Mouse (Mus musculus): ENCODE measurements around the gene Rps27a. TPM values are rescaled to one million over a fixed set of nuclear protein-coding genes. Genes with fewer than 3 reads are reported as not detected.
A peak's percentile ranks its signal among the peaks of the same experiment; 100 is the strongest.

Gene Rps27a
- polyA plus RNA-seq (2015; fragmentation: Nextera tagmentation; extraction: Ambion mirVana): 549 and 606 TPM in 2 replicates

DNA sequence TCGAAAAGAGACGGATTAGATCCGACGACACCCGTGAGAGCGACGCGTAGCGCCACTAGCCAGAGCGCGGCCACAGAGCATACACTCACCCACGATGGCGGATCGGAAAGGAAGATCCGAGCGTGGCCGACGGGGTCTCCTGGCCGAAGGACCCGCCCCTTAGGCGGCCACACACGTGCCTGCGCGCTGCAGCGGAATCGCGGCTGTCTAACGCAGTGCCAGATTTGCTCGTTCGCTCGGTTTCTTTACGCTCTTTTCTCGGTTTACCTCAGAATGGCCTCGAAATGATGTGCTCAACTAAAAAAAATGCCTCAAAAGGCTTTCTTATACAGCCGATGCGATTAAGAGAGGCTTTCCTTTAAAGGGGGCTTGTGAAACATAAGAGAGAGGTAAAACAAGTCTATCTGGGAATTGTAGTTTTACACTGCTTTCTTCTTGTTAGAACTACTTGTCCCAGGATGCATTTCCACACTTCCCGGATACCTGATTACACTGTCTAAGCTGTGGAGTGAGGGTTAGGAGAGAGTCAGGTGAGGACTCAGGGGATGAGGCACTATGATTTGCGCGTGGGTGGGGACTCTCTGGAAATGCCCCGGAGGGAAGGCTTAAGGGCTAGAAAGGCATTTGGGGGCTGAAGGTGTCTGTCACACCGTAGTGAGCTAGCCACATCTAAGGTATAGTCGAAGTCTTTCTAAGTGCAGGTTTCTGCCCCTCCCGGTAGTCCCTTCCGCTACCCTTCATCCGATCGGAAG lies at the start of gene Rps27a, which contains the start of gene Clhc1:
Rps27a (minus strand) TSS at position 358 of the 752 bp plus-strand sequence.
Clhc1 (plus strand) TSS at position 199 of the 752 bp plus-strand sequence.
- WGBS: under 1% methylated on average over 46 of the region's 46 CpGs
- Histone ChIP-seq H3K4me2 (peak within 1 kb of the TSS; percentile 76), H3K9me3 (replicated peaks) (no peaks in the 10 kb centered on the region), H3K36me3 (peaks cover 34% of the 10 kb centered on the region), H3K4me1 (replicated peaks) (peaks cover 14% of the 10 kb centered on the region), H3K27ac (peak within 1 kb of the TSS; percentile 87), H3K27me3 (no peaks in the 10 kb centered on the region), H3K4me3 (peak within 1 kb of the TSS; percentile 91), H3K9ac (peak within 1 kb of the TSS; percentile 93)
- peak; percentile 94 for ATAC-seq (replicated peaks; ENCODE audit: insufficient number of reproducible peaks, insufficient read depth, low FRiP score, low read depth)

DNA sequence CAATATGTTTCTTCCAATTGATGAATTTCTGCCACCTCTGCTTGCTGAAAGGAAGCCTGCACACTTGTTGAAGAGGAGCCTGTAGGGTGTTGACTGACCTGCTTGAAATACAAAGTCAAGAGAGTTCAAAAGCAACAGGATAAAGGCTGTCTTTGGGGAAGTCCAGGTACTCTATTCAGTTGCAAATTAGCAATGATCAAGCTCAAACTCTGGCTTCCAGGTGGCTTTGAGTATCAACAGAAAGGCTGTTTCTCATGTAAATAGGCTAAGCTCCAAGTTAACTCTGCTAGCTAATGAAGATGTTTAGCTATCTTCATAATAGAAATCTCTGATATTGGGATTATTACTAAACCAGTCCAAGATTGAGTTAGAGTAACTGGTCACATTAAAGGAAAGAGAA lies 49.2 kb upstream of the Rps27a start:
- Histone ChIP-seq H3K4me3 (no peak overlapping the region), H3K27ac (no peak overlapping the region), H3K9ac (no peak overlapping the region), H3K36me3 (no peaks in the 10 kb centered on the region), H3K4me2 (no peak overlapping the region), H3K27me3 (no peaks in the 10 kb centered on the region), H3K9me3 (replicated peaks) (no peaks in the 10 kb centered on the region), H3K4me1 (replicated peaks) (no peaks in the 10 kb centered on the region)
- ATAC-seq (replicated peaks; ENCODE audit: insufficient number of reproducible peaks, insufficient read depth, low FRiP score, low read depth): no peak

DNA sequence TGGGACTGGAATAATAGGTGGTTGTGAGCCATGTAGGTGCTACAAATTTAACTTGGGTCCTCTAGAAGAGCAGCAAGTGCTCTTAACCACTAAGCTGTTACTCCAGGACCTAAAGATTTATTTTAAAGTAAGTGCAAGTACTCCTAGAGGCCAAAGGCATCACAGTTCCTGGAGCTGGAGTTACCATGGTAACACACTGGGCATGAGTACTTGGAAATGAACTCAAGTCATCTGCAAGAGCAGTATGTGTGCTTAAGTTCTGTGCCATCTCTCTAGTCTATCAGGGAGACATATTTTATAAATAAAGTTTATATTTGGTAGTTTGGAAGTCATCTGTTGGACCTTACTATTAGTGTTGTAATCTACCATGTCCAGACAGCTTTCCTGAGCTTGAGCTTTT lies 47.3 kb upstream of the Rps27a start:
- Histone ChIP-seq H3K4me1 (replicated peaks) (no peaks in the 10 kb centered on the region), H3K36me3 (no peaks in the 10 kb centered on the region), H3K27me3 (no peaks in the 10 kb centered on the region), H3K27ac (no peak overlapping the region), H3K4me3 (no peak overlapping the region), H3K9me3 (replicated peaks) (no peaks in the 10 kb centered on the region), H3K9ac (no peak overlapping the region), H3K4me2 (no peak overlapping the region)
- ATAC-seq (replicated peaks; ENCODE audit: insufficient number of reproducible peaks, insufficient read depth, low FRiP score, low read depth): no peak

DNA sequence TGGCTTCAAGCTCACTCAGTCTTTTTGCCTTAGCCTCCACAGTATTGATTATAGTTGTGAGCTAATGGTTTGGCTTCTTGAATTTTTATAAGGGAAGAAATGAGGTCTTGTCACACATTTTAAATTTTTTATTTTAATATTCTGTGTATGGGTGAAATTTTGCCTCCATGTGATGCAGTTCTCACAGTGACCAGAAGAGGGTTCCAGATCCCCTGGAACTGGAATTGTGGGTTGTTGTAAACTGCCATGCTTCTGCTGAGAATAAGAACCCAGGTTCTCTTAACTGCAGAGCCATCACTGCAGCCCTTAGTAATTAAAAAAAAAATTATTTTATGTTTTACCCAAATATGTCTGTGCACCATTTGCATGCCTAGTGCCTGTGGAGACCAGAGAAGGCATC lies 31.7 kb upstream of the Rps27a start:
- H3K9me3 ChIP-seq (replicated peaks): no peaks in the 10 kb centered on the region
- H3K27me3 ChIP-seq: no peaks in the 10 kb centered on the region
- no peaks in the 10 kb centered on the region for H3K4me1 ChIP-seq (replicated peaks)
- no peak overlapping the region for H3K4me3 ChIP-seq
- ATAC-seq (replicated peaks; ENCODE audit: insufficient number of reproducible peaks, insufficient read depth, low FRiP score, low read depth): no peak
- no peak overlapping the region for H3K27ac ChIP-seq
- no peaks in the 10 kb centered on the region for H3K36me3 ChIP-seq
- no peak overlapping the region for H3K9ac ChIP-seq
- H3K4me2 ChIP-seq: no peak overlapping the region

DNA sequence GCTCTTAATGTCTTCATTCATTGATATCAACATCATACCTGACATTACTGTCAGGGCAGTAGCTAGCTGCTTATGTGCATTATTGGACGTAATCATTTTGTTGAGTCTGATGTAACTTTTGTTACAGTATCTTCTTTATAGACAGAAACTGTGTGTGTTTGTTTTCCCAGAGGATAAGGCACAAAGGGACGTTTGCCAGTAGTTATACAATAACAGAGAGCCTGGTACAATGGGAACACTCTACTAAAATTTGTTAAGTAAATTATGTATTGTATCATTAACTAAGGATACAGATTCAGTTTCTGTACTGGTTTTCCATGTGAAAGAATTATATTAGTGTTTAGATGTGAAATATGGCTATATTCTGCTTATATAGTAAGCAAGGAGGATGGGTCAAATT lies 24.7 kb upstream of the Rps27a start:
- Histone ChIP-seq H3K4me3 (no peak overlapping the region), H3K4me2 (no peak overlapping the region), H3K9me3 (replicated peaks) (no peaks in the 10 kb centered on the region), H3K27ac (no peak overlapping the region), H3K9ac (no peak overlapping the region), H3K4me1 (replicated peaks) (no peaks in the 10 kb centered on the region), H3K27me3 (no peaks in the 10 kb centered on the region), H3K36me3 (no peaks in the 10 kb centered on the region)
- no peak for ATAC-seq (replicated peaks; ENCODE audit: insufficient number of reproducible peaks, insufficient read depth, low FRiP score, low read depth)
- WGBS: 73% methylated on average over 2 of the region's 2 CpGs

DNA sequence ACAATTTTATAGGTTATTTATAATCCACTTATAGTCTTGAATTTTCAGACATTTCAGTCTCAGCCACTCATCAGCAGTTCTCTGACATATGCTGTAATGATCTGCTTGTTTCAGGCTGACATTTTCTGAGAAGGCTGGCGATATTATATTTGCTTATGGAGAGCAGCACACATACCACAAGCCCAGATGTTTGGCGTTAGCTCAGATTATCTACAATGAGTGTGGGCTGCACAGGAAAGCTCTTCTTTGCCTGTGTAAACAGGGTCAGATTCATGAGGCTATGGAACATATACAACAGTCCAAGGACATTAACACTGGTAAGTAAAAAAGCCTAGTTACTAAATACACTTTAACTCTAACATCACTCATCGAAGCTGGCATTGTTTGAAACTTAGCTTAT lies 23.6 kb upstream of the Rps27a start:
- Histone ChIP-seq H3K9ac (no peak overlapping the region), H3K27ac (no peak overlapping the region), H3K36me3 (no peaks in the 10 kb centered on the region), H3K4me1 (replicated peaks) (no peaks in the 10 kb centered on the region), H3K4me3 (no peak overlapping the region), H3K27me3 (no peaks in the 10 kb centered on the region), H3K4me2 (no peak overlapping the region), H3K9me3 (replicated peaks) (no peaks in the 10 kb centered on the region)
- ATAC-seq (replicated peaks; ENCODE audit: insufficient number of reproducible peaks, insufficient read depth, low FRiP score, low read depth): no peak
- 53% methylated on average over 3 of the region's 3 CpGs for WGBS

DNA sequence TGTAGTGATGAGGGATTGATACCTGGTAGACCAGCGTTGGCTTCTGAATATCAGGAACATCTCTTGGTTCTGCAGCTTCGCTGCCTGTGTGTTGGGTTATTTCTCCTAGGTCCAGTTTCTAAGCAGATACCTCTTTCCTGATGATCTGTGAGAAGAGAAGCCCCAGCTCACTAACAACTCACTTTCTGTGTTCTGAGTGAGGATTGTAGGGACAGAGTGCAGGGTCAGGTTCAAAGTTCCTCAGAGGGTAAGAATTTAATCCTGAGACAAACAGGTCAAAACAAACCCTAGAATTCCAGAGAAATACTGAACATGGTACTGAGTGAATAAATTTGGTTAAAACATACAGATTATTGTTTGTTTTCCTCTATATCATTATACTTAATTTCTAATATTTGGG lies 15.5 kb upstream of the Rps27a start:
- ATAC-seq (replicated peaks; ENCODE audit: insufficient number of reproducible peaks, insufficient read depth, low FRiP score, low read depth): no peak
- Histone ChIP-seq H3K36me3 (no peaks in the 10 kb centered on the region), H3K4me2 (no peak overlapping the region), H3K9ac (no peak overlapping the region), H3K4me3 (no peak overlapping the region), H3K27me3 (no peaks in the 10 kb centered on the region; the same call in 1 of the 2 replicates), H3K27ac (no peak overlapping the region), H3K4me1 (replicated peaks) (no peaks in the 10 kb centered on the region), H3K9me3 (replicated peaks) (no peaks in the 10 kb centered on the region)
- WGBS: 70% methylated on average over 2 of the region's 2 CpGs

DNA sequence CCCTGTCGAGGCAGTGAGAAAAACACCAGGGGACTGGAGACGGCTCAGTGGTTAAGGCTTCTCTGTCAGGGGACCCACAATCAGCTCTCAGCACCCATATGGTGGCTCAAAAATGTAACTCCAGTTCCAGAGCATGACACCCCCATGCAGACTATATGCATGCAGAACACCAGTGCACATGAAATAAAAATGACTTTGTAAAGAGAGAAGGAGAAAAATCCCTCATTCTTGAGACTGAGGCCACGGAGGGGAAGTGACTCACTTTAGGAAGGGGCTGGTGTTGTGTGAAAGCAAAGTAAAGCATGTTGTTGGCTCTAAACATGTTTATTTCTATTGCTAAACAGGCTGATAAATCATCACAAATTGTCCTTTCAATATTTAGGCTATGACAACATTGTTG lies 13.1 kb upstream of the Rps27a start:
- ATAC-seq (replicated peaks; ENCODE audit: insufficient number of reproducible peaks, insufficient read depth, low FRiP score, low read depth): no peak
- H3K9me3 ChIP-seq (replicated peaks): no peaks in the 10 kb centered on the region
- 80% methylated on average over 3 of the region's 3 CpGs for WGBS

DNA sequence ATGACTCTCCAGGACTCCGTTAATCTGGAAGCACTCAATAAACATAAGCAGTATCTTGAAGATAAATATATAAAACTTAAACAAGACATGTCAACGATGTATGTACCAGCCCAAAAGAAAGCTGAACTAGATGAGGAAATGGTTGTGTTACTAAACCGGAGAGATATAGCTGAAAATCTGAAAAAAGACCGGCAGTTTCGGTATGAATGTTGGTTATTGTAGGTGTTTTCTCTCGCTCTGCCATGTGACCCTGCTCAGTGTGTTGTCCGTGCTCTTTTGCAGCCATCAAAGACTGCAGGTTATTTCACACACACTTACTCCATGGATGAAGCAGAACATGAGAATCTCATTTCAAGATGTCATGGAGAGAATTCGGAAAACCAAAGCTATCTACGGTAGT lies 12.5 kb upstream of the Rps27a start:
- no peaks in the 10 kb centered on the region for H3K9me3 ChIP-seq (replicated peaks)
- no peaks in the 10 kb centered on the region for H3K4me1 ChIP-seq (replicated peaks)
- ATAC-seq (replicated peaks; ENCODE audit: insufficient number of reproducible peaks, insufficient read depth, low FRiP score, low read depth): no peak
- no peaks in the 10 kb centered on the region; the same call in 1 of the 2 replicates for H3K27me3 ChIP-seq
- no peak overlapping the region for H3K9ac ChIP-seq
- H3K36me3 ChIP-seq: no peaks in the 10 kb centered on the region
- no peak overlapping the region for H3K27ac ChIP-seq
- no peak overlapping the region for H3K4me3 ChIP-seq
- 81% methylated on average over 9 of the region's 9 CpGs for WGBS
- H3K4me2 ChIP-seq: no peak overlapping the region

More for the DNA sequence above, 13.1 kb upstream of the Rps27a start:
- no peaks in the 10 kb centered on the region; the same call in 1 of the 2 replicates for H3K27me3 ChIP-seq
- H3K4me1 ChIP-seq (replicated peaks): no peaks in the 10 kb centered on the region
- H3K9ac ChIP-seq: no peak overlapping the region
- H3K36me3 ChIP-seq: no peaks in the 10 kb centered on the region
- no peak overlapping the region for H3K27ac ChIP-seq
- no peak overlapping the region for H3K4me3 ChIP-seq
- no peak overlapping the region for H3K4me2 ChIP-seq

DNA sequence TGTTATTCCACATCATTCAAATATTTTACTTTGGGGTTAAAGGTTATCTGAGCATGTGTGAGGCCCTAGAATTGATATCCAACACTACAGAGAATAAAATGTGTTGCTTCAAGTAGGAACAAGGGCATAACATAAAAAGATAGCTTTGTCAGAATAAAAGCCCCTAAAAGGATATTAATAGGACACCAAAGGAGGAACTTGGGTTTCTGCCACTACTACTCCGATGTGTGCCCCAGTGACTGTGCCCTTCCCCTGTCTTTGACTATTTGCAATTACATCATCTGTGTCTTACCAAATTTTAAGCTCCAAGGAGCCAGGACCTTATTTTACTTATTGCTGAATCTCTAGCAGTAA lies 1.5 kb upstream of the Rps27a start:
- Histone ChIP-seq H3K27me3 (no peaks in the 10 kb centered on the region), H3K4me1 (replicated peaks) (peaks cover 14% of the 10 kb centered on the region), H3K27ac (no peak overlapping the region), H3K36me3 (peaks cover 24% of the 10 kb centered on the region), H3K9ac (no peak overlapping the region), H3K9me3 (replicated peaks) (no peaks in the 10 kb centered on the region), H3K4me2 (no peak overlapping the region), H3K4me3 (no peak overlapping the region)
- 37% methylated on average over 1 of the region's 1 CpGs for WGBS
- no peak for ATAC-seq (replicated peaks; ENCODE audit: insufficient number of reproducible peaks, insufficient read depth, low FRiP score, low read depth)

DNA sequence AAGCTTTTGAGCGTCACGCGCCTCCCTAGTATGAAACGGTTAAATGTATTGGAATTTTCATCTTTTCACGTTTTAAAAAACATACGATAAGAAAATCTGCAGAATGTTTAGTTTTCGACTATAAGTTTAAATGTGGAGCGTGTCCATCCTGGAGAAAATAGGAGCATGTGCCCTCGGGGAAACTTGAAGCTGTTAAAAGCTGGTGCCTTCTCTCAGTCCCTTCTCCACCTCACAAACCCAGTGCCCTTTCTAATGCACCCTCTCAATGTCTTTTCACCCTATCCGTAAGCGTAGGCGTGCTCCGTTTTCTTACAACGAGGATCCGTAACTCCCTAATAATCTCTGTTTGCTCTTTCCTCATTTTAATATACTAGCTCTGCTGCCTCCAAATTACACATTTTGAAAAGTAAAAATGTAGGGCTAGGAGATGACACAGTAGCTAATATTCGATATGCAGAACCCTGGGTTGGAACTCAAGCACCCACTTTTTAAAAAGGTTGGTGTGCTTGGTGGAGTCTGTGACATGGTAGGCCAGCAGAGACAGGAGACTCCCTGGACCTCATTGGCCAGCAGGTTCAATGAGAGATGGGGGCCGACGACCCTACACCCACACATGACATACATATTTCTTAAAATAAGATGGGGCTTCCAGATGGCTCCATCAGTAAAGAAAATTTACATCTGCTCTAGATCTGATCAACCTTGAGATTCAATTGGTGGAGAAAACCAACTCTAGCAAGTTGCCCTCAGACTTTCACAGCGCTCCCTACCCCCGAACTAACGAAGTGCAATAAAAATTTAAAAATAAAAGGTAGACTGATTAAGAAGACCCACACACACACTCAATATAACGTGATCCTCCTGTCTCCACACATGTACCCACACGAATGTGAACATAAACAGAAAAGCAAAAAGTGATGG lies 855 bp upstream of the Rps27a start:
- H3K9ac ChIP-seq: peak overlapping the region; percentile 93
- H3K36me3 ChIP-seq: peaks cover 31% of the 10 kb centered on the region
- 22% methylated on average over 23 of the region's 23 CpGs for WGBS
- H3K27me3 ChIP-seq: no peaks in the 10 kb centered on the region
- H3K4me3 ChIP-seq: peak overlapping the region; percentile 91
- no peaks in the 10 kb centered on the region for H3K9me3 ChIP-seq (replicated peaks)
- ATAC-seq (replicated peaks; ENCODE audit: insufficient number of reproducible peaks, insufficient read depth, low FRiP score, low read depth): no peak
- H3K4me1 ChIP-seq (replicated peaks): peaks cover 14% of the 10 kb centered on the region
- H3K27ac ChIP-seq: peak overlapping the region; percentile 87
- peak overlapping the region; percentile 76 for H3K4me2 ChIP-seq
